Mouse (Mus musculus) frontal cortex, adult (tissue): Measurements from ENCODE around the gene Atg4c.

Experiments used
- ATAC-seq: cut with Nextera tagmentation; 2 replicates; pipeline ENCODE4 v1.9.2; 2017; ENCODE audit warnings: mild to moderate bottlenecking, moderate library complexity, mixed read lengths; ENCODE audit not compliant: low TSS enrichment

Gene Atg4c

DNA sequence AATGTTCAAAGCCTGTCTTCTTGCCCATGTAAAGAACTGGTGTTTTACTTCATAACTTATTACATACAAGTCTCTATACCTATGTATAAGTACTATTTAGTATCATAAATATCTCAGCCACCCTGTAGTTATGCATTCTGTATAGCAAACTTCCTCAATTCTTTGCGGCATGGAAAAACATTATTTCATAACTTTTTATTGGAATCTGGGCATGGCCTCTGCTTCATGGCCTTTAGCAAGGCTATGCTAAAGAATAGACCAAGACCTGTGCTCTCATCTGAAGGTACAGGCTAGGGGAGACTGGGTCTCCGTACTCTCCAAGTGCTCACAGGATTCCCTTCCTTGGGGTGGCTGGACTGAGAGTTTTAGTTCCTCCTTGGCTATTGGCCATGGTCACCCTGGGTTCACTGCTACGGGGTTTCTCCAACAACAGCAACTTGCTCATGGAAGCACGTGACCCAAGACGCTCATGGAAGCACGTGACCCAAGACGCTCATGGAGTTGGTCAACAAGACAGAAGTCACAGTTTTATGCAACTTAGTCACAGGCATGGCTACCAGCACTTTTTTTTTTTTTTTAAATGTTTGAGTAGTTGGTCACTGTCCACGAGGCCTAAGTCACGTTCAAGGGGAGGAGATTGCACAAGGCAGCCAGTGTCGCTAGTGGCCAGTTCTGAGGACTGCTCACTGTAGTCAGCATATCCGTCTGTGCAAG lies 7.2 kb upstream of the Atg4c start:
- no peak for ATAC-seq

GRCm38 (mm10) chr4:99192640-99193039 lies 1.1 kb upstream of the Atg4c start:
- ATAC-seq = no peak

DNA sequence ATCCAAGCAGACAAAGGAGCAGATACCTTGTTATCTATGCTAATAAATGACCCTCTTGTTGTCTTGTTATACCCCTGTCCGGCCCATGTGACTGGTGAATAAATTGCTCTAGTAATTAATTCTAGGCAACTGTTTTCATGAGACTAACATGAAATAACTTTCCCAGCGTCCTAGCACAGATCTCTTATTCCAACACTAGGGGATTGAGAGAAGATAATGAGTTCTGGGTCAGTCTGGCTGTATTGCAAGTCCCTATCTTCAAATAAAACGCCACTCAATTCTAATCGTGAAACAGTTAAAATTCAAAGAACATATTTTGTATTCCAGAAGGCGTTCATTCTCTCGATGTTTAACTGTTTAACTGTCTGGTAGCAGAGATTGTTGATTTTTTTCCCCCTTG lies 520 bp upstream of the Atg4c start:
- ATAC-seq = peak; percentile 14; the same call in 1 of the 2 replicates

GRCm38 (mm10) chr4:99194826-99195225 lies 1.1 kb downstream of the Atg4c start:
- ATAC-seq = no peak

DNA sequence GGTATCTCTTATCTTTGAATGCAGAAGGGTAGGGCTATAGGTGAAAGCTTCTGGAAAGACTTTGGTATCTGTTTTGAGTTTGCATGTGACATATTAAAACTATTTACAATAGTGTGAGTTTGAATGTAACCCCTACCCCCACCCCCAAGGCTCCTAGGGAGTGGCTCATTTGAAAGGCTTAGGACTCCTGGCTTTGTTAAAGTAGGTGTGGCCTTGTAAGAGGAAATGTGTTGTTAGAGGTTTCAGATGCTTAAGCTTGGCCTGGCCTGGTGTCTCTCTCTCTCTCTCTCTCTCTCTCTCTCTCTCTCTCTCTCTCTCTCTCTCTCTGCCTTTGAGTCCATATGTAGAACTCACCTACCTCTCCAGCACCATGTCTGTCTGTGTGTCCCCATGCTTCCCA lies 5.0 kb downstream of the Atg4c start:
- no peak for ATAC-seq

DNA sequence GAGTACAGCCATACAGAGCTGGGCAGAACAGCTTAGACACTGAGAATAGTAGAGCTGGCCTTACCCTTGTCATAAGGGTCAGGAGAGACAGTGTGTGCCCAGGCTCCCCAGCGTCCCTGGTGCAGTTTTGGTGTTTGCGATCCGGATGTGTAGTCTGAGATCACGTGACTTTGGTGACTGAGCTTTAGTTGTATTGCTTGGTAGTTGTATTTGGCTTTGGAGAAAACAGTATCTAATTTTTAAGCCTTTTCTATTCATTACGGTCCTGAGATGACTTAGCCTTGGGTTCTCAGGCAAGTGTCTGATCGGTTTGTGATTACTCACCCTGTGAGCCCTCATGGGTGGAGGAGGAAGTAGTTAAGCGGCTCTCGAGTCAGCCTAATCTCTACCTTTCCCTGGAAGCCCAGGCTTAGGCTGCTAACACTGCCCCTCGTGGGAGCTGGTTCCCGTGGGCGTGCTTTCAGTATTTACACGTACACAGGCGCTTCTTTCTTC lies 6.1 kb downstream of the Atg4c start:
- peak; percentile 55 for ATAC-seq

DNA sequence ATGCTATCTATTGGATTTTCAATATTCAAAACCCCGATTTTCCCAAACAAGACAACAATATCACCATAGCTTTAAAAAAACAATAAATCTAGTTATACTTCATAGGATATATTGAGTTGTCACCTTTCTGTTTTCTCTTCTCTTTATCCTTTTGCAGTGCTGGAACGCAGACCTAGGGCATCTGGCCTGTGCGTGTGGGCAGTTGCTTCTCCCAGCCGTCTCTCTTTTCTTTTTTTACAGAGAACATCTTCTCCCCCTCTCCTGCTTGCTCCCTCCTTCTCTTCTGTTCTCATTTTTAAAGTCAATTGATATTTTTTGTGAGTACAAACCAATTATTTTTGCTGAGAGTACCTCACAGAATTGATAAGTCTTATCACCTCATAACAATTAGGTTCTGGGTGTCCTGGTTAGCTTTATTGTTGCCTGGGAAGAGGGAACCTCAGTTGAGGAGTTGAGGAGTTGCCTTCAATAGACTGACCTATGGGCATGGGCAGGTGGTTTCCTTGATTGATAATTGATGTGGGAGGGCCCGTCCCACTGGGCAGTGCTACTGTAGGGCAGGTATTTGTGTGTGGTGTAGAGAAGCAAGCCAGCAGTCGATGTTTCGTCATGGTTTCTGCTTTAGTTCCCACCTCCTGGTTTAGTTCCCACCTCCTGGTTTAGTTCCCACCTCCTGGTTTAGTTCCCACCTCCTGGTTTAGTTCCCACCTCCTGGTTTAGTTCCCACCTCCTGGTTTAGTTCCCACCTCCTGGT lies 6.8 kb downstream of the Atg4c start:
- peak; percentile 71 for ATAC-seq

DNA sequence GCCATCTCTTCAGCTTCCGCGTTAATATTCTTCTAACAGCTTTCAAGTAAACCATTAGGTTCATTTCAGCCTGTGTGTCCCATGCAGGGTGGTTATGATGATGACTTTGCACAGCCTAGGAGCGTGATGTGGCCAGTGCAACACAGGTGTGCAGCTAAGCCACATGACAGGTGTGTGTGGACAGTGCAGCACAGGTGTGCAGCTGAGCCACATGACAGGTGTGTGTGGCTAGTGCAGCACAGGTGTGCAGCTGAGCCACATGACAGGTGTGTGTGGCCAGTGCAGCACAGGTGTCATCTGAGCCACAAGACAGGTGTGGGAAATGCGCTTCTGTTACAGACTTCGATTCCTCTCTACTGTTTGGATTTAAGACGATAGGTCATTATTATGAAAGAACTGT lies 12.0 kb downstream of the Atg4c start:
- no peak for ATAC-seq

- peak; percentile 60 for ATAC-seq
These were observed 12.6 kb downstream of the Atg4c start for GRCm38 (mm10) chr4:99206356-99206755.

DNA sequence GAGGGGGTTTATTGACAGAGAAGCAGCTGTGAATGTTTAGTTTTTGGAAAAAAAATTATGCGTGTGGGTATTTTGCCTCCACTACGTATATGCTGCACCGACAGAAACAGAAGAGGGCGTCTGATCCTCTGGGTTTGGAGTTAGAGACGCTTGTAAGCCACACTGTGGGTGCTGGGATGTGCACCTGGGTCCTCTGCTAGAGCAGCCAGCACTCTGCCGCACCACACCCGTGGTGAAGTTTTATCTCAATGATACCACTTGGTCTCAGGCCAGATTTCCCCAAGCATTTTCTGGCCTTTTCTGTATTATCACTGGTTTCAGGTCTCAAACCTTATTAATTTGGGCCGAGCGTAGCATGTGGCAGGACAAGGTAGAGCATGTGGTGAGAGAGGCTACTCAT lies 16.4 kb downstream of the Atg4c start:
- no peak for ATAC-seq

- no peak for ATAC-seq
These were observed 17.9 kb downstream of the Atg4c start for GRCm38 (mm10) chr4:99211606-99212005.

- ATAC-seq = peak; percentile 83
These were observed 19.4 kb downstream of the Atg4c start for GRCm38 (mm10) chr4:99213123-99213522.

- no peak for ATAC-seq
These were observed 28.5 kb downstream of the Atg4c start for GRCm38 (mm10) chr4:99222221-99222620.

- no peak for ATAC-seq
These were observed 31.1 kb downstream of the Atg4c start for GRCm38 (mm10) chr4:99224790-99225189.

DNA sequence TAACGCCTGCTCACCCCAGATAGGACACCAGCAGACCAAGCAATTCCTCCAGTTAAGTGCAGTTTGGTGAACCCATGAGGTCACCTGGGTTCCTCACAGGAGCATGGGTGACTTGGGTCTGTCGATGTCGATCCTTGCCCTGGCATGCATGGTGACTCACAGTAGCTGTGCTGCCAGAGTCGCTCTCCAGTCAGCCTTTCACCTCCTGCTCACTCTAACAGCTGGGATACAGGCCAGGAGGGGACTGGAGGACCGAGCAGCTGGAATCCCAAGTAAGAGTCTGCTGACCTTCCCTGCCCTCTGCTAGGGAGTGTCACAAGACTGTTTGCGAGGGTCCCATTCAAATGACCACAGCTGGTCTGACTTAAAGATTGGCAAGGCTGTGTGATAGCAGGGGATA lies 33.5 kb downstream of the Atg4c start:
- no peak for ATAC-seq

GRCm38 (mm10) chr4:99229371-99229770 lies 35.6 kb downstream of the Atg4c start:
- no peak for ATAC-seq

DNA sequence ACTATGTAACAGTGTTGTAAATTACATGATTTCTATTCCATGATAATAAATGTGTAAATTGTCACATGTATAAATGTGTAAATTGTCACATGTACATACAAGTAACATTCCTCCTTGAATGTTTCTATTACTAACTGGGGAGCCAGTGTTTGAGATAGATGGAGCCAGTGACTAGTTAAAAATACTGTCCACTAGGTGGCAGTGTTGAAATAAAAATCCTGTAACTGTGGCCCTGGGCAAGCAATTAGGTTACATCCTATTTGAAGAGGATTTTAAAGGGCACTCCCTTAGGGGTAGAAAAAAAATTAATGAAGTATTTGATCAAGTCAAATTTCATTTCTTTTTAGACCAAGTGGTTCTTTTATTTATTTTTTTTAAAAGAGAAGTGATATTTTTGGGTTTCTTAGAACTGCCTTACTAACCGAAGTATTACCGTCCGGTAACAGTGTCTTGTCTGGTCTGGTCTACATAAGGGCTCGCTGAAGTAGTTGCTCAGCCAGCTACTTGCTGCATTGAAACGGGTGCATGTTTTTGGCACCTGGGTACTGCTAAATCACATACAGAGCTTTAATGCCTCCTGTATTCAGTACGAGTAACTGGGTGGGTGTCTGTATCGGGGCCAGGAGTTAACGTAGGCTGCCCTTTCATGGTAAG lies 41.6 kb downstream of the Atg4c start:
- ATAC-seq = peak; percentile 91

- ATAC-seq = no peak
These were observed 44.6 kb downstream of the Atg4c start for GRCm38 (mm10) chr4:99238305-99238704.

GRCm38 (mm10) chr4:99241674-99242073 lies 47.9 kb downstream of the Atg4c start:
- ATAC-seq = 0 out of 2 replicates have a peak, but pooled peaks have one; percentile 20

GRCm38 (mm10) chr4:99249358-99249757 lies 55.6 kb downstream of the Atg4c start:
- ATAC-seq = no peak

DNA sequence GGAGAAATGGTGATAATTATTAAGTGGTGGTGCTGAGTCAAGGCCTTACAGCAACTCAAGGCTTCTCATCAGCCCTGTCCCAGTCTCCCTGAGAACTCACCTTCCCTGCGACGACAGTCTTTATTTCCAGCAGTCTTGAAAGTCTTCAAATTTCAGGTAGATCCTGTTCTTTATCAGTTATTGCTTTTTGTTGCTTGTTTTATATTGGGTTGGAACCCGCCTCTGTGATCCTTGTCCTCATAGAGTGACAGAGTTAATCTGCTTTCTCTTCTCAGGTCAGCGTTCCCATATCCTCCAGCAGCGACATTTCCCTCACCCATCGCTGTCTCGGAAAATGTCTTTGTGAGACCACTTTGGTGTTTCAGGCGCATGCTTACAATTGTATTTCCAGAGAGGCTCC lies 56.1 kb downstream of the Atg4c start:
- no peak for ATAC-seq

- no peak for ATAC-seq
These were observed 59.2 kb downstream of the Atg4c start for GRCm38 (mm10) chr4:99252957-99253356.

GRCm38 (mm10) chr4:99263191-99263590 lies 69.5 kb downstream of the Atg4c start:
- ATAC-seq = no peak
